Mouse (Mus musculus): ENCODE measurements at regions not wholly inside any gene's neighbourhood (a gene's known extent, or its start where the extent isn't known, plus 50 kb on each side); places are given as distances from the start of the nearest gene placed in this dataset.

DNA sequence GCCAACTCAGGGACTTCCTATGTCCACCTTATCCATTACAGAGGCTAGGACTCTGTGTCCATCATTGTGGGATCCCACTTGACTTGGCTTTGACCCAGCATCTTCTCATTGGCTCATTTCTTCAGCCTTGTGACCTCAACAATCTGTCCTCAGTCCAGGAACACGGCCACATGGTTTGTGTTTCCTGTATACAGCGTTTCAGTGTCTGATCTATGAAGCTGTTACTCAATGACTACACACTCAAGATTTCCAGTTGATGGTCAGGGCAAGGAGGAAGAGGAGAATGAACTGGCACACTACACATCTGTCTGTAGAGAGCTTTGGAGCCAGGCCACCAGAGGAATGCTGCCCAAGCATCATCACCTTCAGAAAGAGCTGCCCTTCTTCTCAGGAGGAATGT, 146.6 kb upstream of the Pgrmc2 start:
- peak; percentile 80 for DNase-seq (ENCODE audit: low read depth)

DNA sequence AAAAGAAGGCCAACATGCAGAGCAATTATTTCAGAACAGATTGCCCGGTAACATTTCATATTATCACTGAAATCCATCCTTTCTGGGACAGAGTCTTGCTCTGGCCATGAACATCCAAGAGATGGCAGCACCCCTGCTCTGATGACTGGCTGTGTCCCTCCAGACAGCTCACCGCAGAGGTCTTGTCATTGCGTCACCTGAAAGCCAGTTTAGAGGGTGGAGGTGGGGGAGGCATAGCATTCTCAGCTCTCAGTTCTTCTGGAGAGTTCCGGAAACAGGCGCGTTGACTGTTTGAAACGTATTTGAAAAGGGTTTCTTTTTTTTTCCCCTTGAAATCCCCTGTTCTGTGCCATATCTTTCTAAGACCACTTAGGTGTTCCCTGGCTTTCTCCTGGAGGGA, 145.7 kb upstream of the Pgrmc2 start:
- DNase-seq (ENCODE audit: low read depth) = peak; percentile 84

DNA sequence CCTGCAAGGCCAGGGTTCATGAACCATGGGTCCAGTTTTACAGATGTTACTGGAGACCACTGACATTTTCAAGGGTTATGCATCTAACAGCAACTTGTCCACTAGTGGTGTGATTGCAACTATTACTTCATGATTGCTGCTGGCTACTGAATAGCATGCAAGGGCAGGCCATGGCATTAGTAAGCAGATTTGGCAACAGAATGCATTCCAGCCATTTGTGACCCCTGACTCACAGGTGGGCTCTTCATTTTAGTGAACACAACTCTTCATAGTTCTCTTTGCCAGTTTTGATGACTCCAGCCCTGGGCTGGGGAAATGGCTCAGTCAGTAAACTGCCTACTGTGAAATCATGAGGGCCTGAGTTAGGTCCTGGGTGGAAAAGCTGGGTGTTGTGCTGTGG, 137.9 kb upstream of the Pgrmc2 start:
- DNase-seq (ENCODE audit: low read depth) = no peak

DNA sequence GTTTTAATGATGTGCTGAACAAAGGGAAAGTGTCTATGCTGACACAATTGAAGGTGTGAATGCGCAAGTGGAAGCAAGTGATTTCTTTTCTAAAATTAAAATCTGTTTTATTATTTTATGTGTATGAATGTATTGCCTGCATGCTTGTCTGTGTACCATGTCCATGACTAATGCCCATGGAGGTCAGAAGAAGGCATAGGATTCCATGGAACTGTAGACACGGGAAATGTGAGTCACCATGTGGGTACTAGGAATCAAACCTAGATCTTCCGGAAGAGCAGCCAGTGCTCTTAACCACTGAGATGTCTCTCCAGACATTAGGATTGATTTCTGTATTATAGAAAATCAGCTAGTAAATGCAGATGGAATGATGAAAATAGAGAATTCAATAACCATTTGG, 134.9 kb upstream of the Pgrmc2 start:
- DNase-seq (ENCODE audit: low read depth) = peak; percentile 18

DNA sequence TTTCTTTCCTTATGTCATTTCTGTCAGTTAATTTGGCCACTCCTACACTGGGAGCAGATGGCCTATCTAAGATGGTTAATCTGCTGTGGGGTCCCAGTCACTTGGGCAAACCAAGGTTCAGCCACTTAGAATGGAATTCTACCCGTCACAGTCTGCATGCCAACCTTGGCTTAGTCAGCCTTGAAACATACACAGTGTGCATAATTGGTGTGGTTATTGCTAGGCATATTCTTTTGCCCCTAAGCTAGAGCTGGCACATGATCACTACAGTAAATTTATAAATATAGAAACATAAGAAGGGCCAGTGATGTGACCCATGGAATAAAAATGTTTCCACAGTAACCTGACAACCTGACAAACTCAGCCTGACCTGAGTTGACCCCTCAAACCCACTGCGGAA, 130.7 kb upstream of the Pgrmc2 start:
- DNase-seq (ENCODE audit: low read depth) = no peak

DNA sequence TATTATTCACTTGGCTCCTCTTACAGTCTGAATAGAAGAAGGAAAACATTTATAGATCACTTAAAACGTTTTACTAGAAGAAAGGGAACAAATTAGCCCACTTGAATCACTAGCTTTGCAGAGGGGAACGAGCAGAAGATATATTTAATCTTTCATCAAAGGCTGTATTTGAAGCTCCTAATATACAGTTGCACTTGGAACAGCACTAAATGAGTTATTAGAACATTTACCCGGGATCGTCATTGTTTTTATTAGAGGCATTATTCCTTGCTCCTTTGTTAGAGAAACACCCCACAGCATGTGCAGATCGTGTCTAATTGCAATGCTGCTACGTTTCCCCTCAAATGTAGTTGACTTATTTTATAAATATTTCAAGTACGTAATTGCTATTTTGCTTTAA, 127.5 kb upstream of the Pgrmc2 start:
- no peak for DNase-seq (ENCODE audit: low read depth)

DNA sequence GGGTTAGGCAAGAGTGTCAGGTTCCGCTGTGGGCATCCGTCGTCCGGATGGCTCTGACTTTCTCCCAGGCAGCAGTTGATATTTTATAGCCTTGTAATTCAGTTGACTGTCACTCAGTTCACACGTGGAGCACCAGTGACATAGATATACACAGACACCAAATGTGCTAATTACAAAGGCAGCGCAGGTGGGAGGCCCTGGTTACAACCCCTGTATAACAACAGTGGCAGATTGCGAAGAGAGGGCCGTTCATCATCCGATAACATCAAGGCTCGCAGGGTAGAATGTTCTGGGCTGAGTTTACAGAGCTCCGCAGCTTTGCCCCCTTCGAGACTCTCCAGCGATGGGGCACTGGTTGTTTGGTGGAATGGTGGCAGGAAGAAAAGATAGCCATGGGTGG, 120.0 kb upstream of the Pgrmc2 start:
- DNase-seq (ENCODE audit: low read depth) = no peak

DNA sequence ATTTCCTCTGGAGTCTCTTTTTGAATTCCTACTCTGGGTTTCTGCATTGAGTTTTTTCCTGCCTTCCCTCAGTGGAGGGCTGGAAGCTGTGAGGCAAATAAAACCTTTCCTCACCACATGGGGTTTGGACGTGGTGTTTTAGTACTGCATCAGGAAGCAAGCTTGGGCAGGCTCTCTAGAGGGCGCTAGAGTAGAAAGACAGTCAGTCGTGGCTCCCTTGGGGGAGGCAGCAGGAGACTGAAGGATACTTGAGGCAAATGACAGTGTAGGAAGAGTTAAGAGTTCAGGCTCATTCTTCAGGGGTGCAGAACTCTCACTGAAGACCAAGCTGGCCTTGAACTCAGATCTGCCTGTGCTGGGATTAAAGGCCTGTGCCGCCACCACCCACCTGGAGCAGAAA, 118.9 kb upstream of the Pgrmc2 start:
- DNase-seq (ENCODE audit: low read depth) = peak; percentile 62

DNA sequence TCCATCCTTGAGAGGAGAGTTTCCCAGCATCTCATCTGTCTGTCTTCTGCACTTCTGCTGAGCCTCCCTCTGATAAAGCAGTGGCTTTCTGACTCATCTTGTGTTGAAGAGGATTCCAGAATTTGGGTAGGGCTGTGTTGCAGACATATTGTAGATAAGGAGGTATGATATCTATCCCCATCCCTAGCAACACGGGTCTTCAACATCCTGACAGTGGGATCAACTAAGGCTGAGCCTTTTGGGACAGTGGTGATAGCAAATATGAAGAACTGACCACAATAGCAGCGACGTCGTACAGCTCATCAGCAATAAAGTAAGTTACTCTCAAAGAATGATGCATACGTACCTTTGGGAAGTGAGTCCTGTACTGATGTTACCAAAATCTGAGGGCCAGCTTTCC, 117.2 kb upstream of the Pgrmc2 start:
- DNase-seq (ENCODE audit: low read depth) = no peak

DNA sequence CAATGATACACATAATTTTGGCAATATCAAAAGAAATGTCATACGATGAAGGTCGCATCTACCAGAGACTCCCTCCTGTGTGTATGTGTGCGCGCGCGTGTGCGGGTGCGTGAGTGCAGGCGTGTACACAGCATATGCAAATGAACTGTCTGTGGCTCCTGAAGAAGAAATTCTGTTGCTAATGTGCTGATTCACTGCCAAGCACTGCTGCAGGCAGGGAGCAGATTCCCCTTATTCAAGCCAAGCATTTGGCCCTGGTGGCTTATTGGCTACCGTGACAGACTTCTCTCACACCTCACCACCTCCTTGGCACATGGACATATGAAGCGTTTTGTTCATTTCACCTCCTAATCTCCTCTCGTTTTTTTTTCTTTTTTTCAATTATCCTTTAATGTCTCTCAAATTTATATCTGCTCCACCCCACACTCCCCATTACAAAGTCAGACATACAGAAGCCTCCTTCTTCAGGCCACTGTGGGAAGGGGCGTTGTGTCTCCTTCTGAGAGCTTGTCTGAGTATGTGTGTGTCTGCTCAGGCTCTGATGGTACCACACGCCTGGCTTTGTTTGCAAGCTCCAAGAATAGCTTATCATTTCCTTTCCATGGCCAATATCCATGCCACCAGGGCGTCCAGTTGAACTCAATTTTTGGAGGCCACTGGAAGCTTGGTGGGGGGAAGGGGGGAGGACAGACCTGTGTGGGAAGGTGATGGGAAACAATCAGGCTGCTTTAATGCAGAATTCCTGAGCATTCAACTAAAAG, 115.5 kb upstream of the Pgrmc2 start:
- no peak for DNase-seq (ENCODE audit: low read depth)

DNA sequence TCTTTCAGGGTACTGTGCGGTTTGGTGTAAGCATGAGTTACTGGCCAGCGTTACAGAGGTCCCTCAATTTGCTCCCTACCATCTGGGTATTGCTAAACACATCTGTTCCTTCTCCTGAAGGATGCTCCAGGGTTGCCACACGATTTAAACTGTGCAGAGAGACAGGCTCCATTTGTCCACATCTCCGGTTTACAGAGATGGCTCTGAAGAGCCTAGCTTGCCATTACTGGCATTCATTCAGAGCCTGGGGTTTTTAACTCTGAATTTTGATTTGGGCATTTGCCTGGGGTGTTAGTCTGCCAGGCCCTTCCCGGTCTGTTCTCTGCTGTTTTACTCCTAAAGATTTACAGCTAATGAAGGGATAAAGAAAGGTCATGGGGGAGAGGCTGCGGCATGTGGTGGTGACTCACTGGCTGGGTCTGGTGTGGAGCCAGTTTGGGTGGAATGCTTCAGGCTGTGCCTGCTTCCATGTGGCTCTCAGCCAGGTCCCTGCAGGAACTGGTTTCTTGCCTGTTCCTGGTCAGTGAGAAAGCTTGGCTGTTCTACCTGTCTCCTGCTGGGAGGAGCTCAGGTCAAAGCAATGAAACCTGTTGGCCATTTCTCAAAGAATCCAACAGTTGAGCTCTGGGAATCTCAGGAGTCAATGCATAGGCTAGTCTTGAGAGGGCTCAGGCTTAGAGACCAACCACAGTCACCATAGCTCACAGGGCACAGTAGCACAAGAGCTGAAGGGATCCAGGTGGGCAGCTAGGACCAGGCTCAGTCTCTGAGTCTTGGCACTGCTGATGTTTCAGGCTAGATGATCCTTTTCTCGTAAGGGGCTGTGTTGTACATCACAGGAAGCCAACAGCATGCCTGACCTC, 112.5 kb upstream of the Pgrmc2 start:
- no peak for DNase-seq (ENCODE audit: low read depth)

DNA sequence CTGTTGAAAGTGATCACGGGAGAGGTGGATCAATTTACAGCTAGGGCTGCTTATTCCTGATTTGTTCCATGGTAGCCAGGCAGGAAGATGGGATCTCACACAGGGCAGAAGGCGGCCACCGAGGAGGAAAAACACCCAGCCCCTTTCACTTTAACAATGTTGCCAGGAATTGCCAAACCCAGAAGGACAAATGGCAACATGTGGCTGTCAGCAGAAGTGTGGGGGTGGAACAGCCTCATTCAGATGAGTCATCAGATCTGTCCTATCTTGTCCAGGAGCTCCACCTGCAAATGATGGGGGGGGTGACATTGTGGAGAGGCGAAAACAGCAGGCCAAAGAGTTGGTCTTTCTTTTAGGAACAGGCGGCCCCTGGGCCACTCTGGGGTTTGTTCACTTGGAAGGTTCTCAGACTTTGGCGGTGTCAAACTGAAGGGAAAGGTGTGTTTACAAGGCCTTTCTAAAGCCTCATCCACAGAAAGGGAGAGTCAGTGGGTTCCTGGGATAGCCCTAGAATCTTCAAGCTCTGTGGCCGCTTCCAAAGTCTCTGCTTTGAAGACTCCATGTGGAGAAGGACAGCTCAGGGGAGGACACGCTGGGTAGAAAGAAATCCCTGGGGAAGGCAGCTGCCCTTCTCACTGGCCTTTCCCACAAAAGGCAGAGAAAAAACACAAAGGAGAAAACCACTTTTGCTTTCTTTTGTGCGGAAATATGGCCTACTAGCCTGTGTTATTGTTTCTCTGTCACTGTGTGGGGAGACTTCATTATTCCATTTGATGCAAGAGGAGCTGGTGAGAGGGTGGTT, 111.7 kb upstream of the Pgrmc2 start:
- DNase-seq (ENCODE audit: low read depth) = no peak

DNA sequence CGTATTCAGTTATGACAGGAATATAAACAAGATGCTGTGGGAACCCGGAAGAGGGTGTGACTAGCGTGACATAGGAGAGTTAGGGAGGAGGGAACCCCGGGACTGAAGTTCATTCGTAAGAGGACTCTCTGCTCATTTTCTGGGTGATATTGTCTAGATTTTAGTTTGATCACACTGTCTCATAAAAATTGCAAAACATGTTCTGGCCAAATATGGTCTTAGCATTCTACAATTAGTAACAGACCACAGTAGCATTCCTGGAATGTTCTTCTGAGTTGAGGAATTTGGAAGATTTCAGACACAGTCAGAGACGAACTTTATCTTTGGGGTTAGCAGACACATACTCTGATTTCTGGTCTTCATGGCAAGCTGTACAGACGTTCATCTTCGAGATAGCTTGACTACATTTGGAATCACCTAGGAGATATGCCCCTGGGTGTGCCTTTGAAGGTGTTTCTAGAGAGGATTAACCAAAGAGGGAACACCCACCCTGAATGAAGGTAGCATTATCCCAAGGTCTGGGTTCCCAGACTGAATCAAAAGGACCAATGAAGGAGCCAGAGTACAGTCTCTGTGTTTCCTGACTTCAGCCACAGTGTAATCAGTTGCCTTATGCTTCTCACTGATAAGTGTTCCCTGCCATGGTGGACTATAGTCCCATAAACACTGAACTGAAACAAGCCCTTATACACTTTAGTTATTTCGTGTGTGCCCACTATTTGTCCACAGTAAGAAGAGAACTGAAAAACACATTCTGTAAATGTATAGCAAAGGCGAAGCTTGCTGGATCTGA, 102.7 kb upstream of the Pgrmc2 start:
- DNase-seq (ENCODE audit: low read depth) = no peak

DNA sequence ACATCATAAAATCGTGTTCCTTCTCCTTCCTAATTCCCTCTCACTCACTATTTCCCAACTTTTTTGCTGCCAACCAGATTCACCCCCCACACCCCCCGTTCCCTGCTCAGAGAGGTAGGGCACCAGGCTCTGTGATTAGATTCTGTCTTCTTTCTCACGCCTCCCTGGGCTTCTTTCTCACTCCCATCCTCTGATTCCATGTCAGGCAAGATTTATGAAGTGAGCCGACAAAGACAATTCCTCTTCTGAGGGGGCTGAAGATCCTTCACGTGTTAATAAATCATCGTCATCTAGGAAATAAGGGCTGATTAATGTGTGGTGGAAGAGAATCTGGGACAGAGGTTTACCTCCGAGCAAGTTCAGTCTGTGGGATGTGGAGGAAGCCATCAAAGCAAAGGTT, 101.5 kb upstream of the Pgrmc2 start:
- no peak for DNase-seq (ENCODE audit: low read depth)

DNA sequence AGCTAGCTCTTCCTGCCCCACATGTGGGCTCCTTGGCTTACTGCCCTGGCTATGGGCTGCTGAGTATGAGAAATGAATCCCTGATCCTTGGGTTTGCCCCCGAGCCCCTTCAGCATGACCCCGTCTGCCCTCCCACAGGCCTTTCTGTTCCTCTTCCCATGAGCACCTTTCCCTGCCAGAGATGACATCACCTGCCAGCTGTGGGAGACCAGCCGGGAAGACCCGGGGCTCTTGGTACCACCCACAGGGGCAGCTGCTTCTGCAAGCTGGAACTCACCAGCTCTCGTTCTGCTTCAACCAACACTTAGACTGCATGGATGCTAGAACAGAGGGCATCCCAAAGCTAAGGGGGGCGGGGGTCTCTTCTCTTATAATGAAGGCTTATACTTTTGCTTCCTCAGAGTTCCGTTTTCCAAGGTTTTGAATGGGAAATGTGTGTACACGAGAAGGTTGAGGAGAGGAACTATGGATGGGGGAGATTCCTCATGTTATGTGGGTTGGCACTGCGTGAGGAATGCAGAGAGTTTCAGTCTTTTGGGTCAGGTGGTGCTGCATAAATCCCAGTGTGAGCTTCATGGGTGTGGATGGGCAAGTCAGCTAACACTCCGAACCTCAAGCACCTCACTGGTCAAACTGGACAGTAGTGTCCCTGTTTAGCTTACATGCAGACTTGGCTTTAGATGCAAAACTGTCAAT, 100.2 kb upstream of the Pgrmc2 start:
- DNase-seq (ENCODE audit: low read depth) = no peak

DNA sequence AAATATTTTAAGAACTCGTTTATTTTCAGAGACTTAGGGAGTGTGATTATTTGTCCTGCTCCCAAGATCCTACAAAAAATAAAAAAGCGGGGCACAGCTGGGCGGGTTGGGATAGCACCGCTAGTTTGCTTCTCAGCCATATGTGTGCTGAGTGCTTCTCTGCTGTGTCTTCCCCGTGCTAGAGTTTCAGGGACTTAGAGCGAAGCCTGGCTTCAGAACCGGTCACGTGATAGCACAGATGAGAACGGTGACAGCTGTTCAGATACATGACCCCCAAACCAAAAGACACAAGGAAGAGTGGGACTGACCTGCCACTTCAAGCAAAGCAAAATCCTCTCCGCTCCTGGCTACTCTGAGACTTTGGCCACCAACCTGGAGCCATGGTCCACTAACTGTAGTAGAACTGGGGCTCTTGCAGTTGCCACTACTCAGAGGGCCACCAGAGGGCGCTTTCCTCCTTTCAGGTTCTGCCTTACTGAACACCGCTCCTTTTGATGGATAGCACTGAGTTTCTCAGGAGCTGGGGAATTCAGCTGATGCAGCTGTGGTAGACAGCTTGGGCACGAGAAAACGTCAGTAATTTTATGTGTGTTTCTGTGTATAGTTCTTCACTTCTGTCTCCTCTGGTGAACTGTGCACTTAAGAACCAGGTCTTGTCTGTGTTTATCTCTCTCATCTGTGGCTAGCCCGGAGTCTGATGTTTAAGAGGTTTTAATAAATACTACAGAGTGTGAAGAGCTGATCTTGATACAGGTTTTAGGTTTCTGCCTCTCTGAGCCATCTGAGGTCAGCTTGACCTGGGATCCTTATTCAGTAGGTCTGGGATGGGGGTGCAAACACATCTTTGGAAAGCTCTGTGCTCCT, 99.4 kb upstream of the Pgrmc2 start:
- peak; percentile 72 for DNase-seq (ENCODE audit: low read depth)

DNA sequence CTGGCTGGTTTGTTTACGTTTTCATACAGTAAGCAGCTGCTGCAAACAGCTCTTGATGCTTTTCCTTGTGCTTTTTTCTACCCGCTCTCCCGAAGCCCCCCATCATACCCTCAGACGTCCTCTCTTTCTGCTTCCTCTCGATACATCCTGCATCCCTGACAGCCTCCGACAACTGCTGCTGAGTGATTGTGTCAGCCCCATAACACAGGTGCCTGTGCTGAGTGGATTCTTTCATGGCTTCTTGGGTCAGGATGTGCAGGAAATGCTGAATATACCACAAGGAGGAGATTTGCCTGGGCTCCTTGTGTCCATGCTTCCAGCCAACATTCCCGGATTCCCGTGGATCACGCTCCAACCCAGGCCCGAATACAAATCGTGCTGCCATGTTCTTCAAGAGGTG, 98.6 kb upstream of the Pgrmc2 start:
- no peak for DNase-seq (ENCODE audit: low read depth)

DNA sequence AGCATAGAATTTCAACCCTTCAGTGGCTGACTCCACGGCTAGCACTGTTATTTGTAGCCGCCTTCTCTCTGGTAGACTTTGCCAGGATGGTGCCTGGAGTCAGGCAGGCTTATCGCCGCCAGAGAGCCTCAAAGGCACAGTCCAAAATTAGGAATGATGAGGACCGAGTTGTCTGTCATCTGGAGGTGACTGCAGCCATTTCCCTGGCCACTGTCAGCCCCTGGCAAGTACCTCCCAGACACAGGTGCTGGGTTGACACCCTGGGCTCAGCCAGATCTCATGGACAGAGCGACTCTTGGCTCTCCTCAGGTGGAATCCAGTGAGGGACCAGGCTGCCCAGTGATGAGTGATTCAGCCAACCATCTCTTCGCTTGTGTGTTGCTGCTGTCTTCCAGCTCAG, 98.1 kb upstream of the Pgrmc2 start:
- DNase-seq (ENCODE audit: low read depth) = no peak

DNA sequence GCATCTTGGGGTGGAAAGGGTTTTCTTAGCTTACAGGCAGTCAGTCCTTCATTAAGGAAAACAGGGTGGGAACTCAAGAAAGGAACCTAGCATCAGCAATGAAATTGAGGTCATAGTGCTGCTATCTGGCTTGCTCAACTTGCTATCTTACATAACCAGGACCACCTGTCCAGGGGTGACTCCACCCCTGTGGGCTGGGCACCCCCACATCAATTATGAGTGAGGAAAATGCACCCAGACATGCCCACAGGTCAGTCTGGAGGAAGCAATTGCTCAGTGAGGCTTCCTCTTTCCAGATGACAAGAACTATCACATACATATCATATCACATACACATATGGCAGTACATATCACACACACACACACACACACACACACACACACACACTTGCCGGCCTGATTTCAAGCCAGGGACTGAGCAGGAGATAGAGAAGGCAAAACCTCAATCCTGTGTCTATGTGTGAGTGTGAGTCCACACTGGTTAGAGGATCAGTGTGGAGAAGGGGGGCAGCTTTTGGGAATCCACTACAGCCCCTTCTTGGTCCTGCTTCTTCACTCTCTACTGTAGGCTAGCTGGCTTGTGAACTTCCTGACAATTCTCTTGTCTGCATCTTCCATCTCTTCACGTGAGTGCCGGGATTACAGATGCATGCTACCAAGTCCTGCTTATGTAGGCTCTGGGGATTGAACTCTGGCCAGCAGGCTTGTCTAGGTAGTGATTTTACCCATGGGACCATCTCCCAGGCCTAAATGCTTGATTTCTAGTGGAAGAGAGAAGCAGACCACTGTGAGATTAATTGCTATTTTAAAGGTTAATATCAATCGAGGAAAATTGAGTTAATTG, 96.4 kb upstream of the Pgrmc2 start:
- peak; percentile 52 for DNase-seq (ENCODE audit: low read depth)
